Mouse (Mus musculus) megakaryocyte-erythroid progenitor cell, adult 5 weeks (primary cell): ENCODE data around the gene Nedd8. TPM values are rescaled to one million over a fixed set of nuclear protein-coding genes. Genes with fewer than 3 reads are reported as not detected.

Source experiments
- polyA plus RNA-seq: library from polyadenylated mRNA; stranded (reverse); fragments of >175 nt; gene quantifications from 2 replicates; pipeline ENCODE4 v1.2.3, GENCODE M21; 2012

Nedd8 gene
- 102 and 110 TPM in 2 replicates for polyA plus RNA-seq

GRCm38 (mm10) chr14:55671833-55672740 is at the start of gene Nedd8, which contains the start of gene Gmpr2:
Nedd8 (minus strand) TSS chr14:55672124.
Gmpr2 (plus strand) TSS chr14:55671941.

DNA sequence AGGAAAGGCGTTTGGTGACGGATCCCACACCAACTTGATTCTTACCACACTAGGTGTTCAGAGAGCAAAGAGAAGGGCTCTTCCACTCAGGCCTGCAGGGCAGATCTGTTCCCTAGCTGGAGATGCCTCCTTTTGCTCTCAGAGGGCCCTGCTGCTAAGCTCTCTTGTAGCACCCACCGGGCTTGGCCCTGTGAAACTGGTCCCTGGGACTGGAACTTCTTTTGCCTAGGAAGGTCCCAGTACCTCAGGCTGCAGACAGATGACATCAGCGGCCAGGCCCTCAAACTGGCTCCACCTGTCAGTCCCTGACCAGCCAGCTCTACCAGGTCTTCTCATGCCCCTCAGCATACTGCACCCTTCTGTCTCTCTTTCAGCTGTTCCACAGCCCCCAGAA is 41.8 kb upstream of the Nedd8 start, which contains the start of gene Tgm1:
TSS of gene Tgm1 (minus strand) at position 198 of the 394 bp plus-strand sequence.

DNA sequence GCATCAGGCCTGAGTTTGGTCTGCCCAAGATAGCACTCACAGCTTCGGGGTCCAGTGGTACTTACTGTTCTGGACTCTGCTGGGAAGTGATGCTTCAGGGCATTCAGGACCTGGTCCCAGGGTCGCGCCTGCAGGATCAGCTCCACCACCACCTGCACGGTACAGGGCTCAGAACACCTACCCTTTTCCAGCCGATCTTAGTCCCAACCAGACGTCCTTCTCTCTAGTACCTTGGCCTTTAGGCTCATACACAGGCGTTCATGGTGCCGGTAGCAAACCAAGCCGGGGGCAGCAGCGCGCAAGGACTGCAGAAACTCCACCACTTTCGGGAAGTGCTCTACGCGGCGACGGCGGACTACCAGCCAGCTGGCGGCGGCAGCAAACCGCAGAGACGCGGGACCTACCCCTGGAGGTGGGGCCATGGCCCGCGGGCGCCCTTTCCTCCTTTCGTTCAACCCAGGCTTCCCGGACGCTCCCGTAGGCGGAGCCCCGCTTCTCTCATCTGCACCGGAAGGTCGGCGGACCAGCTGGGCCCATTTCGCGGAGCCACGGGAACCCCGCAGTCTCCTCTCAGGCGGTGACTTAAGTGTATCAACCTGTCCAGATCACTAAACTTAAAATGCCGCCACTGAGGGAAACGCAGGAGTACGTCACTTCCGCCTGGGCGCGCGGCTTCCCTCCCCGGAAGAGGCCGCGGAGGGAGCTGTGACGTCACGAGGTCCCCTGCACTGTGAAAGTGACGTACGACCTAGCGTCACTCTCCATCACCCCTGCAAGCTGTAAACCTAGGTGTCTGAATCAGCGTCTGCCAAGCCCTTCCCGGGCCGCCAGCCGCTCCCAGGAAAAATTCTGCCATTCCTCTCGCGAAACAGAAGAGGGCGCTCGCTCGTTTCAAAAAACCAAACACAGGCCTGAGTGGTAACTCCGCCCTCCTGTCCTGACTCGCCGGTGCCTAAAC is 9.5 kb upstream of the Nedd8 start, which contains the start of gene Tinf2:
TSS of gene Tinf2 (minus strand) at position 661 of the 958 bp plus-strand sequence.

DNA sequence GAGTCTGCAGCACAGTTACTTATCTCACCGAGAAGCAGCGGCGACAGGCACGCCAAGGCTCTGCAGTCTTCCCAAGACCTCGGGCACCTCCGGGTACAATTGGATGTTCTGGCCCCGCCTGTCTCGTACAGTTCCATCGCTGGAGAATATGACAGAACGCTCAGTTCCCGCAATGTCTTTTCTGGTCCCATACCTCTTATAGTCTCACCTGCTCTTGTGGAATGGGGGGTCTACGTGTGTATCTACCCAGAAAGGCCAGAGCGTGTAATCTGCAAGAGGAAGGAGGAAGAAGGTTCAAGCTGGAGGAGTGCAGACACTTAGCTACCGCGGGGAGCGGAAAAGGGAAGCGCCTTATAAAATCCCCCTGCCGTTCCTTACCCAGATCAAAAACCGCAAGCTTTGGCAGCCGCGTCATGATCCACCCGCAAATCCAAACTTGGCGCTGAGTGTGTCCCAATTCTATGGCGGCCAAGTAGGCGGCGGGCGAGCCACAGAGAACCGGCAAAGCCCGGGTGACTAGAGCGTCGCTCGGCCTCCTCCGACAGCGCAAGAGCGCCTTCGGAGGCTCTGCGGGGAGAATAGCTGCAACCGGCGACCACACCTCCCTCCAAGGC is 11.9 kb downstream of the Nedd8 start, which contains the start of gene Mdp1:
TSS of gene Mdp1 (minus strand) at position 549 of the 614 bp plus-strand sequence.

GRCm38 (mm10) chr14:55649884-55650283 is 22.0 kb downstream of the Nedd8 start, which contains the start of gene Tssk4:
Tssk4 (plus strand) TSS chr14:55650184.

GRCm38 (mm10) chr14:55643060-55643907 is 28.6 kb downstream of the Nedd8 start, which contains the start of gene Tm9sf1:
Tm9sf1 (minus strand) TSS chr14:55643806.

GRCm38 (mm10) chr14:55637795-55638194 is 34.1 kb downstream of the Nedd8 start, which contains the start of gene Gm49378:
Gm49378 (minus strand) TSS chr14:55637895.

DNA sequence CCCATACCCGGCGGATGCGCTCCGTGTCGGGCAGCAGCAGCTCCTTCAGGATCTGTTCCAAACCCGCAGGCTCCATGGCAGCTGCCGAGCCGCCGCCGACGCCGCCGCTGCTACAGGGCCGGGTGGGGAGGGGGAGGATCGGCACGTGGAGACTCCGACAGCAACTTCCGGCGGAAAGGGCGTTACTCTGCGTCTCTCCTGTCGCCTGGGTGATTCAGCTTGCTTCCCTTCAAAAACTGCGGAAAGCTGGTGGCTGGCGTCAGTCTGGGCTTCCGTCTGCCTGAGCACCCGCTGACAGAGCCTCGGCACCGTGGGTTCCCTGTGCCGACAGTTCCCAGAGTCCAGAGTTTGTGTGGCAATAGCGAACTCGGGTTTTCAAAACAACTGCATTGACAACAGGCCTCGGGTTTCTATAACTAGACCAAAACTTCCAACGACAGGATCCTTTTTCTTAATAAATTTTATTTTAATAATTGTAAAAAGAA is 36.4 kb downstream of the Nedd8 start, which contains the start of gene Ipo4:
TSS of gene Ipo4 (minus strand) at position 435 of the 485 bp plus-strand sequence.

DNA sequence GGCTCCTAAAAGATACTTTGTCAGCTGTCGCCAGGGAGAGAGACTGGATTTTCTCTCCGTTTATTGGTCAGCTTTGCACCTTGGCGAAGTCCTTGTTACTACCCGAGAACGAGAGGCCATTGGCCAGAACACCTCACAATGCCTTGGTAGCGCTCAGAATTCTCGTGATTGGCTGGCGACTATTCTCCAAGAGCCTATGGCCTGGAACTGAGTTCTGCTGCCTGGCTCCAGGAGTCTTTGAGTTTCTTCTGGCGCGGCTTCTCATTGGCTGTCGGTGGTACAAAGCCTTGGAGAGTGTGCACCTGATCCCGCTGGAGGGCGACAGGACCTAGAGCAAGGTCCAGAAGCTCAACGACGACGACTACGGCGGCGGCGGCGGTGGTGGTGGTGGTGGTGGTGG is 54.1 kb downstream of the Nedd8 start, which contains the start of gene Rec8:
TSS of gene Rec8 (plus strand) at position 216 of the 400 bp plus-strand sequence.

Other genes starting within 250 kb of the Nedd8 start
- gene Dhrs4, start 193.4 kb downstream of the Nedd8 start, polyA plus RNA-seq, result 104 TPM in 2 replicates
- 4.3 and 4.5 TPM in 2 replicates for gene Carmil3, start 181.5 kb downstream of the Nedd8 start, polyA plus RNA-seq
- gene Cpne6, start 161.7 kb downstream of the Nedd8 start, polyA plus RNA-seq, result not detected in 2 replicates
- gene Nrl, start 147.1 kb downstream of the Nedd8 start, polyA plus RNA-seq, result not detected in 2 replicates
- gene Pck2, start 131.9 kb downstream of the Nedd8 start, polyA plus RNA-seq, result 86.4 and 95.5 TPM in 2 replicates
- 55.9 and 75.4 TPM in 2 replicates for gene Dcaf11, start 112.1 kb downstream of the Nedd8 start, polyA plus RNA-seq
- 0.47 and 0.96 TPM in 2 replicates for gene A730061H03Rik, start 111.7 kb downstream of the Nedd8 start, polyA plus RNA-seq
- 0.60 and 1.2 TPM in 2 replicates for gene Fitm1, start 96.5 kb downstream of the Nedd8 start, polyA plus RNA-seq
- gene Psme1, start 94.0 kb downstream of the Nedd8 start, polyA plus RNA-seq, result 244 and 281 TPM in 2 replicates
- gene Emc9, start 86.8 kb downstream of the Nedd8 start, polyA plus RNA-seq, result 8.4 and 8.5 TPM in 2 replicates
- gene Psme2, start 81.0 kb downstream of the Nedd8 start, polyA plus RNA-seq, result 82.1 TPM in 2 replicates
- 31.2 and 32.0 TPM in 2 replicates for gene Rnf31, start 80.4 kb downstream of the Nedd8 start, polyA plus RNA-seq
- gene Irf9, start 68.6 kb downstream of the Nedd8 start, polyA plus RNA-seq, result 88.9 and 109 TPM in 2 replicates
- 18.2 and 29.4 TPM in 2 replicates for gene Rec8, start 54.1 kb downstream of the Nedd8 start, polyA plus RNA-seq
- gene Ipo4, start 36.2 kb downstream of the Nedd8 start, polyA plus RNA-seq, result 62.9 and 90.9 TPM in 2 replicates
- gene Gm49378, start 34.2 kb downstream of the Nedd8 start, polyA plus RNA-seq, result 1.4 and 1.5 TPM in 2 replicates
- gene Tm9sf1, start 28.3 kb downstream of the Nedd8 start, polyA plus RNA-seq, result 19.0 and 19.4 TPM in 2 replicates
- gene Tssk4, start 21.9 kb downstream of the Nedd8 start, polyA plus RNA-seq, result 0.07 TPM in 1 of 2 replicates, not detected in the other
- 13.6 and 17.8 TPM in 2 replicates for gene Mdp1, start 11.6 kb downstream of the Nedd8 start, polyA plus RNA-seq
- gene Gmpr2, start 183 bp downstream of the Nedd8 start, polyA plus RNA-seq, result 23.9 and 24.7 TPM in 2 replicates
- 31.6 and 41.8 TPM in 2 replicates for gene Tinf2, start 9.7 kb upstream of the Nedd8 start, polyA plus RNA-seq
- gene Tgm1, start 41.8 kb upstream of the Nedd8 start, polyA plus RNA-seq, result 4.6 and 5.6 TPM in 2 replicates
- gene Rabggta, start 50.1 kb upstream of the Nedd8 start, polyA plus RNA-seq, result 30.6 and 31.0 TPM in 2 replicates
- gene Dhrs1, start 73.6 kb upstream of the Nedd8 start, polyA plus RNA-seq, result 3.9 and 5.5 TPM in 2 replicates
- 30.4 and 53.0 TPM in 2 replicates for gene Nop9, start 73.6 kb upstream of the Nedd8 start, polyA plus RNA-seq
- gene Cideb, start 86.3 kb upstream of the Nedd8 start, polyA plus RNA-seq, result 0.31 and 0.45 TPM in 2 replicates
- 0.83 and 1.1 TPM in 2 replicates for gene Ltb4r2, start 89.3 kb upstream of the Nedd8 start, polyA plus RNA-seq
- gene Ltb4r1, start 93.8 kb upstream of the Nedd8 start, polyA plus RNA-seq, result 33.3 and 45.8 TPM in 2 replicates
- gene Adcy4, start 112.0 kb upstream of the Nedd8 start, polyA plus RNA-seq, result 0.09 and 0.10 TPM in 2 replicates
- 63.9 and 71.4 TPM in 2 replicates for gene Ripk3, start 116.7 kb upstream of the Nedd8 start, polyA plus RNA-seq
- 0.15 and 0.40 TPM in 2 replicates for gene Nfatc4, start 151.0 kb upstream of the Nedd8 start, polyA plus RNA-seq
- 4.9 and 6.6 TPM in 2 replicates for gene Nynrin, start 181.9 kb upstream of the Nedd8 start, polyA plus RNA-seq
- gene Cbln3, start 212.3 kb upstream of the Nedd8 start, polyA plus RNA-seq, result 0.09 and 0.34 TPM in 2 replicates
- gene Khnyn, start 212.8 kb upstream of the Nedd8 start, polyA plus RNA-seq, result 10.5 and 16.6 TPM in 2 replicates
- gene Sdr39u1, start 228.2 kb upstream of the Nedd8 start, polyA plus RNA-seq, result 10.6 and 15.2 TPM in 2 replicates